Mouse (Mus musculus) cerebellum, adult 2 months (tissue): ENCODE results near the gene Elmo3.

Experiments
- CTCF ChIP-seq: fragments of 200-500 bp; IDR thresholded peaks from 2 replicates; pipeline ENCODE4 v1.5.1; 2011; ENCODE audit warnings: low read depth, mild to moderate bottlenecking, control low read depth, low read length, moderate library complexity, borderline replicate concordance; ENCODE audit not compliant: insufficient read depth
- POLR2A ChIP-seq: fragments of 200-500 bp; IDR thresholded peaks from 2 replicates; pipeline ENCODE4 v1.6.1; 2011; ENCODE audit warnings: low read length, control low read depth, borderline replicate concordance; ENCODE audit not compliant: insufficient read depth

GRCm38 (mm10) chr8:105323183-105323582 lies 17.8 kb downstream of the Elmo3 start:
- TF ChIP-seq CTCF (no peak), POLR2A (no peak)
